Mouse (Mus musculus) heart, embryonic 16.5 days (tissue): ENCODE data around the gene Hist1h2ao. TPM values are rescaled to one million over a fixed set of nuclear protein-coding genes. Genes with fewer than 3 reads are reported as not detected.
"Not testable (repeated sequence)": the region's sequence is repeated elsewhere in the genome, so short reads cannot be mapped to it uniquely, and the experiment has no call there.

Experiments
- ATAC-seq: fragments of 200-750 bp; cut with Nextera tagmentation; replicated peaks from 2 replicates; pipeline ENCODE4 v1.8.0; 2017; ENCODE audit warnings: moderate number of reproducible peaks; ENCODE audit not compliant: insufficient read depth, low FRiP score; ENCODE audit errors: extremely low read depth
- H3K27ac ChIP-seq: fragments of 300-500 bp; sonication (generic); 2 replicates; pipeline ENCODE4 v1.5.1; 2014; ENCODE audit warnings: mild to moderate bottlenecking, low read length, control low read depth, moderate library complexity
- H3K27me3 ChIP-seq: fragments of 300-500 bp; sonication (generic); 2 replicates; pipeline ENCODE4 v1.6.1; 2014; ENCODE audit warnings: low read length, mixed read lengths; ENCODE audit not compliant: control insufficient read depth, insufficient read depth
- H3K36me3 ChIP-seq: fragments of 300-500 bp; sonication (generic); 2 replicates; pipeline ENCODE4 v1.6.1; 2014; ENCODE audit not compliant: control insufficient read depth, insufficient read depth
- H3K4me1 ChIP-seq: fragments of 300-500 bp; sonication (generic); 2 replicates; pipeline ENCODE4 v1.6.1; 2014; ENCODE audit warnings: low read length, mixed read lengths; ENCODE audit not compliant: control insufficient read depth, insufficient read depth
- H3K4me2 ChIP-seq: fragments of 300-500 bp; sonication (generic); 2 replicates; pipeline ENCODE4 v1.6.1; 2014; ENCODE audit warnings: low read depth, mild to moderate bottlenecking, control low read depth, low read length
- H3K4me3 ChIP-seq: fragments of 300-500 bp; sonication (generic); 2 replicates; pipeline ENCODE4 v1.5.1; 2014; ENCODE audit warnings: mild to moderate bottlenecking, control low read depth, low read length
- H3K9ac ChIP-seq: fragments of 300-500 bp; sonication (generic); 2 replicates; pipeline ENCODE4 v1.6.1; 2014; ENCODE audit warnings: low read length, control low read depth
- H3K9me3 ChIP-seq: fragments of 300-500 bp; sonication (generic); replicated peaks from 2 replicates; pipeline ENCODE4 v1.6.1; 2016; ENCODE audit warnings: low read length; ENCODE audit not compliant: control insufficient read depth
- WGBS: fragments of 180-500 bp; shearing (Covaris S2); extraction: QIAGEN DNeasy Blood & Tissue Kit; methylation state at CpG from one replicate; pipeline ENCODE4 v1.1.7; 2014; 5-methylcytosine and 5-hydroxymethylcytosine counted together
- polyA plus RNA-seq: library from polyadenylated mRNA; unstranded; fragments of >200 nt; fragmentation: Nextera tagmentation; extraction: Ambion mirVana; gene quantifications from 2 replicates; pipeline ENCODE4 v1.2.1, GENCODE M21; 2015

The Hist1h2ao gene
- polyA plus RNA-seq, 1 experiment from 2014 or later: not detected

GRCm38 (mm10) chr13:21784311-21784710, 26.0 kb upstream of the Hist1h2ao start:
- Histone ChIP-seq H3K4me3 (no peak overlapping the region), H3K4me2 (peak overlapping the region; percentile 62)

GRCm38 (mm10) chr13:21786189-21786898, 23.9 kb upstream of the Hist1h2ao start:
- Histone ChIP-seq H3K27ac (peak overlapping the region; percentile 82), H3K4me1 (peaks cover 29% of the 10 kb centered on the region), H3K27me3 (no peaks in the 10 kb centered on the region), H3K9me3 (no peaks in the 10 kb centered on the region), H3K36me3 (no peaks in the 10 kb centered on the region), H3K4me2 (peak overlapping the region; percentile 62), H3K9ac (peak overlapping the region; percentile 56), H3K4me3 (peak overlapping the region; percentile 52)
- WGBS: 7% methylated on average over 8 of the region's 8 CpGs
- no peak for ATAC-seq

More at GRCm38 (mm10) chr13:21784311-21784710, 26.0 kb upstream of the Hist1h2ao start:
- H3K27ac ChIP-seq: peak overlapping the region; percentile 49
- WGBS: 51% methylated on average over 6 of the region's 6 CpGs
- peak overlapping the region; percentile 28 for H3K9ac ChIP-seq
- H3K4me1 ChIP-seq: peaks cover 30% of the 10 kb centered on the region
- H3K9me3 ChIP-seq: no peaks in the 10 kb centered on the region
- H3K36me3 ChIP-seq: no peaks in the 10 kb centered on the region
- H3K27me3 ChIP-seq: no peaks in the 10 kb centered on the region
- no peak for ATAC-seq

- Histone ChIP-seq H3K4me3 (peak within 1 kb of the TSS; percentile 52), H3K9ac (peak within 1 kb of the TSS; percentile 56), H3K4me2 (peak within 1 kb of the TSS; percentile 62), H3K4me1 (peaks cover 29% of the 10 kb centered on the region), H3K27ac (peak within 1 kb of the TSS; percentile 82)
- ATAC-seq: peak; percentile 91
- not testable (repeated sequence) for H3K9me3 ChIP-seq, H3K36me3 ChIP-seq, H3K27me3 ChIP-seq
- WGBS: under 1% methylated on average over 35 of the region's 63 CpGs
Observed at GRCm38 (mm10) chr13:21786899-21787629, 23.2 kb upstream of the Hist1h2ao start, which contains the start of the genes Hist1h2an and Hist1h2bp. Gene Hist1h2an, minus strand, starts transcription at chr13:21787218. Gene Hist1h2bp, plus strand, starts transcription at chr13:21787461.

GRCm38 (mm10) chr13:21787760-21788593, 22.3 kb upstream of the Hist1h2ao start:
- Histone ChIP-seq H3K4me3 (peak overlapping the region; percentile 26; the same call in 1 of the 2 replicates), H3K36me3 (no peaks in the 10 kb centered on the region), H3K27ac (peak overlapping the region; percentile 57; the same call in 1 of the 2 replicates), H3K27me3 (no peaks in the 10 kb centered on the region), H3K9ac (peak overlapping the region; percentile 49), H3K9me3 (no peaks in the 10 kb centered on the region), H3K4me2 (peak overlapping the region; percentile 58), H3K4me1 (peaks cover 21% of the 10 kb centered on the region)
- no peak for ATAC-seq
- 34% methylated on average over 13 of the region's 21 CpGs for WGBS

- 54% methylated on average over 6 of the region's 6 CpGs for WGBS
- Histone ChIP-seq H3K27me3 (no peaks in the 10 kb centered on the region), H3K4me3 (no peak overlapping the region), H3K9me3 (no peaks in the 10 kb centered on the region), H3K4me1 (peaks cover 12% of the 10 kb centered on the region), H3K4me2 (no peak overlapping the region), H3K36me3 (no peaks in the 10 kb centered on the region), H3K9ac (no peak overlapping the region), H3K27ac (no peak overlapping the region)
- ATAC-seq: no peak
Observed at GRCm38 (mm10) chr13:21789925-21790324, 20.3 kb upstream of the Hist1h2ao start.

- peak overlapping the region; percentile 47 for H3K4me3 ChIP-seq
- H3K36me3 ChIP-seq: no peaks in the 10 kb centered on the region
- 9% methylated on average over 17 of the region's 18 CpGs for WGBS
- H3K4me2 ChIP-seq: peak overlapping the region; percentile 74
- peak overlapping the region; percentile 67 for H3K9ac ChIP-seq
- ATAC-seq: no peak
- peaks cover 12% of the 10 kb centered on the region for H3K4me1 ChIP-seq
- H3K27me3 ChIP-seq: no peaks in the 10 kb centered on the region
- no peaks in the 10 kb centered on the region for H3K9me3 ChIP-seq
- H3K27ac ChIP-seq: 0 out of 2 replicates have a peak overlapping the region, but pooled peaks have one; percentile 42
Observed at GRCm38 (mm10) chr13:21790601-21791283, 19.5 kb upstream of the Hist1h2ao start.

GRCm38 (mm10) chr13:21795584-21795983, 14.7 kb upstream of the Hist1h2ao start:
- H3K27ac ChIP-seq: no peak overlapping the region
- WGBS: 90% methylated on average over 7 of the region's 7 CpGs
- H3K9me3 ChIP-seq: no peaks in the 10 kb centered on the region
- H3K4me1 ChIP-seq: peaks cover 4% of the 10 kb centered on the region
- no peak overlapping the region for H3K4me3 ChIP-seq
- ATAC-seq: no peak
- H3K27me3 ChIP-seq: no peaks in the 10 kb centered on the region
- H3K36me3 ChIP-seq: no peaks in the 10 kb centered on the region
- H3K4me2 ChIP-seq: no peak overlapping the region
- H3K9ac ChIP-seq: no peak overlapping the region

- H3K27me3 ChIP-seq, H3K4me1 ChIP-seq, H3K4me2 ChIP-seq, H3K27ac ChIP-seq, H3K9me3 ChIP-seq, ATAC-seq, H3K4me3 ChIP-seq, H3K9ac ChIP-seq, H3K36me3 ChIP-seq: not testable (repeated sequence)
Observed at GRCm38 (mm10) chr13:21797163-21797562, 13.1 kb upstream of the Hist1h2ao start.
